Mouse (Mus musculus) lung, embryonic 15.5 days (tissue): Measurements from ENCODE around the gene Zc2hc1b. TPM values are rescaled to one million over a fixed set of nuclear protein-coding genes. Genes with fewer than 3 reads are reported as not detected.
"Not testable (repeated sequence)": the region's sequence is repeated elsewhere in the genome, so short reads cannot be mapped to it uniquely, and the experiment has no call there.

Experiments
- ATAC-seq: fragments of 200-750 bp; cut with Nextera tagmentation; 2 replicates; pipeline ENCODE4 v1.8.0; 2017; ENCODE audit warnings: moderate number of reproducible peaks, borderline replicate concordance; ENCODE audit not compliant: low FRiP score, low TSS enrichment; ENCODE audit errors: extremely low read depth
- H3K27ac ChIP-seq: fragments of 300-500 bp; sonication (generic); 2 replicates; pipeline ENCODE4 v1.5.1; 2015; ENCODE audit warnings: moderate library complexity, mild to moderate bottlenecking, inconsistent platforms
- H3K27me3 ChIP-seq: fragments of 300-500 bp; sonication (generic); 2 replicates; pipeline ENCODE4 v1.6.1; 2015; ENCODE audit warnings: inconsistent platforms
- H3K36me3 ChIP-seq: fragments of 300-500 bp; sonication (generic); 2 replicates; pipeline ENCODE4 v1.6.1; 2015; ENCODE audit warnings: inconsistent platforms
- H3K4me1 ChIP-seq: fragments of 300-500 bp; sonication (generic); 2 replicates; pipeline ENCODE4 v1.6.1; 2015; ENCODE audit warnings: inconsistent platforms
- H3K4me2 ChIP-seq: fragments of 300-500 bp; sonication (generic); 2 replicates; pipeline ENCODE4 v1.6.1; 2015; ENCODE audit warnings: inconsistent platforms, mild to moderate bottlenecking, moderate library complexity
- H3K4me3 ChIP-seq: fragments of 300-500 bp; sonication (generic); 2 replicates; pipeline ENCODE4 v1.5.1; 2015; ENCODE audit warnings: mild to moderate bottlenecking, inconsistent platforms
- H3K9ac ChIP-seq: fragments of 300-500 bp; sonication (generic); 2 replicates; pipeline ENCODE4 v1.6.1; 2015; ENCODE audit warnings: inconsistent platforms
- H3K9me3 ChIP-seq: fragments of 300-500 bp; sonication (generic); 2 replicates; pipeline ENCODE4 v1.6.1; 2016; ENCODE audit warnings: inconsistent platforms
- WGBS: fragments of 180-500 bp; shearing (Covaris S2); methylation state at CpG from one replicate; pipeline ENCODE4 v1.1.7; 2015; 5-methylcytosine and 5-hydroxymethylcytosine counted together
- polyA plus RNA-seq: library from polyadenylated mRNA; unstranded; fragments of >200 nt; fragmentation: Nextera tagmentation; extraction: Ambion mirVana; gene quantifications from 2 replicates; pipeline ENCODE4 v1.2.1, GENCODE M21; 2015

The Zc2hc1b gene
- polyA plus RNA-seq, 1 experiment from 2014 or later: not detected

GRCm38 (mm10) chr10:13200862-13201261 is 23.0 kb upstream of the Zc2hc1b start:
- Histone ChIP-seq H3K9ac (no peak overlapping the region), H3K4me3 (no peak overlapping the region), H3K27me3 (no peaks in the 10 kb centered on the region), H3K4me2 (no peak overlapping the region), H3K27ac (no peak overlapping the region), H3K9me3 (no peaks in the 10 kb centered on the region), H3K36me3 (no peaks in the 10 kb centered on the region), H3K4me1 (no peaks in the 10 kb centered on the region)
- WGBS: 96% methylated on average over 3 of the region's 3 CpGs
- ATAC-seq: no peak

DNA sequence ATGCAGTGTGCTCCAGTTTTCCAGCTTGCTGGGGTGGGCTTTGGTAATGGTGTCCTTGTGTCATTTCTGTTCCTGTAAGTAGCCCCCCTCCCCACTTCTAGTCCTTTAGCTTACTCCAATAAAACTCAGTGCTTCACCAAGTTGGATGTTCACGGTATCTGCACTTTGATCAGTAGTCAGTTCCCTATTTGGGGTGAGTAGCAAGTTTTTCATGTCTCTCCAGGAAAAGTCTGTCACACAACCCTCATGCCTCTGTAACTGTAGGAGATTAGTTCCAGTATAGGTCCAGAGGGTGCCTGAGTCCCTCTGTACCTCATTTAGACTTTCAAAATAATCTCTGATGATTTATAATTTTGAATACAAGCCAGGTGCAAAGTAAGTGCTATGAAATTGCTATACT is 21.4 kb upstream of the Zc2hc1b start:
- H3K9ac ChIP-seq: no peak overlapping the region
- 90% methylated on average over 1 of the region's 1 CpGs for WGBS
- H3K4me1 ChIP-seq: no peaks in the 10 kb centered on the region
- no peak overlapping the region for H3K4me3 ChIP-seq
- no peaks in the 10 kb centered on the region for H3K27me3 ChIP-seq
- H3K4me2 ChIP-seq: no peak overlapping the region
- no peaks in the 10 kb centered on the region for H3K36me3 ChIP-seq
- H3K27ac ChIP-seq: no peak overlapping the region
- ATAC-seq: no peak
- H3K9me3 ChIP-seq: no peaks in the 10 kb centered on the region

GRCm38 (mm10) chr10:13196872-13197507 is 19.2 kb upstream of the Zc2hc1b start:
- 76% methylated on average over 8 of the region's 8 CpGs for WGBS
- H3K9ac ChIP-seq: no peak overlapping the region
- peaks cover 4% of the 10 kb centered on the region for H3K4me1 ChIP-seq

GRCm38 (mm10) chr10:13193496-13193895 is 15.7 kb upstream of the Zc2hc1b start:
- H3K27me3 ChIP-seq, H3K9me3 ChIP-seq, ATAC-seq, H3K4me1 ChIP-seq, H3K27ac ChIP-seq, H3K9ac ChIP-seq: not testable (repeated sequence)
- Histone ChIP-seq H3K4me2 (peak overlapping the region; percentile 66), H3K36me3 (peaks cover 18% of the 10 kb centered on the region), H3K4me3 (peak overlapping the region; percentile 89)
- 81% methylated on average over 7 of the region's 7 CpGs for WGBS

More at GRCm38 (mm10) chr10:13196872-13197507, 19.2 kb upstream of the Zc2hc1b start:
- Histone ChIP-seq H3K27me3 (no peaks in the 10 kb centered on the region), H3K36me3 (no peaks in the 10 kb centered on the region), H3K9me3 (no peaks in the 10 kb centered on the region), H3K4me3 (no peak overlapping the region), H3K27ac (no peak overlapping the region), H3K4me2 (no peak overlapping the region)
- no peak for ATAC-seq

- Histone ChIP-seq H3K4me1 (peaks cover 6% of the 10 kb centered on the region), H3K27ac (peak within 1 kb of the TSS; percentile 80), H3K36me3 (peaks cover 20% of the 10 kb centered on the region), H3K27me3 (no peaks in the 10 kb centered on the region), H3K9ac (peak within 1 kb of the TSS; percentile 69), H3K4me2 (peak within 1 kb of the TSS; percentile 66), H3K4me3 (peak within 1 kb of the TSS; percentile 89), H3K9me3 (no peaks in the 10 kb centered on the region)
- ATAC-seq: peak; percentile 99
- under 1% methylated on average over 43 of the region's 43 CpGs for WGBS
Measured at GRCm38 (mm10) chr10:13192731-13193351, 15.0 kb upstream of the Zc2hc1b start, which contains the start of gene Ltv1. Gene Ltv1, minus strand, starts transcription at chr10:13193168.

- no peak overlapping the region for H3K4me2 ChIP-seq
- no peak for ATAC-seq
- no peak overlapping the region for H3K9ac ChIP-seq
- H3K27me3 ChIP-seq: no peaks in the 10 kb centered on the region
- peaks cover 6% of the 10 kb centered on the region for H3K4me1 ChIP-seq
- H3K36me3 ChIP-seq: peaks cover 35% of the 10 kb centered on the region
- H3K9me3 ChIP-seq: no peaks in the 10 kb centered on the region
- no peak overlapping the region for H3K27ac ChIP-seq
- no peak overlapping the region for H3K4me3 ChIP-seq
- WGBS: 63% methylated on average over 5 of the region's 5 CpGs
Measured at GRCm38 (mm10) chr10:13189881-13190280, 12.1 kb upstream of the Zc2hc1b start.

DNA sequence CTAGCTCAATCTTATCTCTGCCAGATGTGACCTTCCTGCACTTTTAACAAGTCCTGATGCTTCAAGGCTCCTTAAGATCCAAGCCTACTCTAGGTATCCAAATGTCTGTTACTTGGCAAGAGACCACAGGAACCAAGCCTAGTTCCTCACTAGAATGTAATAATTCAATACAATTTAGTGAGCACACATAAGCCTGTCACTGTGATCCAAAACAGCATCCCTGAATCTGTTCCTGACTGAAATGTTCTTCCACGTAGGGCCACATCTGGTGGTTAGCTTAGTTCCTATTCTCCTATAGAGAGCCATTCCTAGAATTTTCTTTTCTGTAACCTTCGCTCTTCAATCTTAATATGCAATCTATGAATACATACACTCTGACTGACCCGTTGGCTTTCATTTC is 8.9 kb upstream of the Zc2hc1b start:
- ATAC-seq: no peak

DNA sequence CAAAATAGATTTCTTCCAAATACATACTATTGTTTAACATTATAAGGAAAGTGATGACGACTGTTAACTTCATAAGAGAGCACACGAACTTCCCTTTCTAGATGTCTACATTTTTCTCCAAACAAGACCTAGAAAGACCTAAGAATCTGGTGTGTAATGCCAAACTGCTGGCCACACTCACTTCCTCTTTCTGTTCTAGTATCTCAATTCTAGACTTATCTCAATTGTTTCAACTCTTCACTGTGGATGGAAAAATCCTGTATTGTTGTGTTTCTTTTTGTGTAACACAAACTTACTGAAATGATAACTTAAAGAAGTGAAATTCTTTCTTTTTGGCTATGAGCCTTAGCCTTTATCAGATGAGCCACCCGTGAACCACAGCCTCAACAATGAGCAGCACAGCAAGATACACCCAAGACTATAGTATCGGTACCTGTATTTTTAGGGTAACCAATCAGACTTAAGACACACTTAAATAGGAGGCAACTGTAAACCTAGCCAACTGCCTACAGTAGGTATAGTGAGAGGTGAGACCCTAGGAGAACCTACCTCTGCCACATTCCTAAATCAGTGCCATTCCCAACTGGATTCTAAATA is 6.4 kb upstream of the Zc2hc1b start:
- Histone ChIP-seq H3K4me2 (no peak overlapping the region), H3K27me3 (no peaks in the 10 kb centered on the region), H3K9ac (no peak overlapping the region), H3K4me3 (no peak overlapping the region), H3K36me3 (peaks cover 60% of the 10 kb centered on the region), H3K27ac (no peak overlapping the region), H3K4me1 (no peaks in the 10 kb centered on the region), H3K9me3 (no peaks in the 10 kb centered on the region)
- no peak for ATAC-seq
- 83% methylated on average over 4 of the region's 4 CpGs for WGBS

More for the DNA sequence above, 8.9 kb upstream of the Zc2hc1b start:
- Histone ChIP-seq H3K4me1 (no peaks in the 10 kb centered on the region; the same call in 1 of the 2 replicates), H3K27ac (no peak overlapping the region), H3K4me2 (no peak overlapping the region), H3K9ac (no peak overlapping the region), H3K9me3 (no peaks in the 10 kb centered on the region), H3K4me3 (no peak overlapping the region), H3K27me3 (no peaks in the 10 kb centered on the region), H3K36me3 (peaks cover 54% of the 10 kb centered on the region)
- 78% methylated on average over 3 of the region's 3 CpGs for WGBS

DNA sequence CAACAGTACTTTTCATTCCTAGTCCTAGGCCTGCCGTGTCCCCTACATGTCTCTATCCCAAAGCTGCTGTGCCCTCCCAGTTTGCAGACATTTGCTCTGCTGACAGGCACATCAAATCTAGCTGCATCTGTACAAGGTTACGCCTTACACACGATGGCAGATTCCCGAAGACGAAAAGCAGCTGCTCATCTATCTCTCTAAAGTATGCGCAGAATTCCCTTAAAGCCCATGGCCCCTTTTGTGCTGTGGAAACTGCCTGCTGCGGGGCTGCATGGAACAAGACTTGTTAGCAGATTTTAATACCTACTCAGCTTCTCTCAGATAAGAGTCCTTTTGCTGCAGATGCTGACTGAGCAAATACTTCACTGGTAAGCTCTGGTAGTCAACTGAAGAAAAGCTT is 2.4 kb upstream of the Zc2hc1b start:
- no peaks in the 10 kb centered on the region for H3K4me1 ChIP-seq
- H3K36me3 ChIP-seq: peaks cover 69% of the 10 kb centered on the region
- H3K27ac ChIP-seq: 0 out of 2 replicates have a peak overlapping the region, but pooled peaks have one; percentile 2
- H3K4me3 ChIP-seq: no peak overlapping the region
- H3K4me2 ChIP-seq: no peak overlapping the region
- 52% methylated on average over 7 of the region's 7 CpGs for WGBS
- no peak for ATAC-seq
- no peaks in the 10 kb centered on the region for H3K27me3 ChIP-seq
- no peak overlapping the region for H3K9ac ChIP-seq
- H3K9me3 ChIP-seq: no peaks in the 10 kb centered on the region

DNA sequence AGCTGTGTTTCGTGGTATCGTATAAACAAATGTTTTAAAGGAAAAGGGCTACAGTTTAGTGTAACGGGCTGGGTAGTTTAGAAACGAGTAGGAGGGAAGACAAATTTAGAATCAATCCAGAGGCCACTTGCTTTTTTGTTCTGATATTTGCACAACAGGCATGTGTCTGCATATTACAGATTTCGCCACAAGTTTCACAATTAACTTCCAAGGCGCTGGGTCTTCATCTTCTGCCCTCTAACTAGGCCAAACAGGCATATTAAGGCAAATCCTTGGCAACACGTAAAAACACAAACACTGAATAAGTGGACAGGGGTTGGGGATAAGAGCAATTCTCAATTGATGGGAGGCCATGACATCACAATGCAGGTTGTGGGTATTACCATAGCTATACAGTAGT is 2.0 kb downstream of the Zc2hc1b start:
- Histone ChIP-seq H3K4me2 (no peak overlapping the region), H3K27me3 (no peaks in the 10 kb centered on the region), H3K9me3 (no peaks in the 10 kb centered on the region), H3K4me3 (no peak overlapping the region), H3K9ac (no peak overlapping the region), H3K27ac (no peak overlapping the region), H3K4me1 (peaks cover 19% of the 10 kb centered on the region), H3K36me3 (peaks cover 42% of the 10 kb centered on the region)
- ATAC-seq: no peak
- WGBS: 73% methylated on average over 7 of the region's 7 CpGs

GRCm38 (mm10) chr10:13172798-13173221 is 5.0 kb downstream of the Zc2hc1b start:
- Histone ChIP-seq H3K36me3 (peaks cover 13% of the 10 kb centered on the region), H3K27ac (peak overlapping the region; percentile 49; the same call in 1 of the 2 replicates), H3K9ac (no peak overlapping the region), H3K4me1 (peaks cover 34% of the 10 kb centered on the region), H3K9me3 (no peaks in the 10 kb centered on the region), H3K4me2 (no peak overlapping the region), H3K27me3 (no peaks in the 10 kb centered on the region), H3K4me3 (no peak overlapping the region)
- no peak for ATAC-seq
- 31% methylated on average over 10 of the region's 10 CpGs for whole genome bisulfite sequencing

GRCm38 (mm10) chr10:13171461-13171860 is 6.4 kb downstream of the Zc2hc1b start:
- no peaks in the 10 kb centered on the region for H3K9me3 ChIP-seq
- H3K36me3 ChIP-seq: peaks cover 6% of the 10 kb centered on the region
- WGBS: 16% methylated on average over 2 of the region's 2 CpGs
- ATAC-seq: peak; percentile 73; the same call in 1 of the 2 replicates
- peak overlapping the region; percentile 73 for H3K27ac ChIP-seq
- no peaks in the 10 kb centered on the region for H3K27me3 ChIP-seq
- no peak overlapping the region for H3K4me3 ChIP-seq
- peak overlapping the region; percentile 10; the same call in 1 of the 2 replicates for H3K4me2 ChIP-seq
- no peak overlapping the region for H3K9ac ChIP-seq
- peaks cover 34% of the 10 kb centered on the region for H3K4me1 ChIP-seq
